Mouse (Mus musculus) limb, embryonic 13.5 days (tissue): Measurements from ENCODE around the gene Clec16a. TPM values are rescaled to one million over a fixed set of nuclear protein-coding genes. Genes with fewer than 3 reads are reported as not detected.
A peak's percentile ranks its signal among the peaks of the same experiment; 100 is the strongest.

ENCODE experiments used
- ATAC-seq: fragments of 200-750 bp; cut with Nextera tagmentation; 2 replicates; pipeline ENCODE4 v1.8.0; 2017; ENCODE audit warnings: low read depth, moderate number of reproducible peaks, moderate TSS enrichment; ENCODE audit not compliant: low FRiP score
- H3K27ac ChIP-seq: fragments of 300-500 bp; sonication (generic); 2 replicates; pipeline ENCODE4 v1.5.1; 2015; ENCODE audit warnings: inconsistent platforms, mild to moderate bottlenecking, moderate library complexity
- H3K27me3 ChIP-seq: fragments of 300-500 bp; sonication (generic); 2 replicates; pipeline ENCODE4 v1.6.1; 2015; ENCODE audit warnings: mild to moderate bottlenecking, inconsistent platforms
- H3K36me3 ChIP-seq: fragments of 300-500 bp; sonication (generic); 2 replicates; pipeline ENCODE4 v1.6.1; 2015; ENCODE audit warnings: inconsistent platforms, mild to moderate bottlenecking, moderate library complexity
- H3K4me1 ChIP-seq: fragments of 300-500 bp; sonication (generic); 2 replicates; pipeline ENCODE4 v1.6.1; 2015; ENCODE audit warnings: inconsistent platforms
- H3K4me2 ChIP-seq: fragments of 300-500 bp; sonication (generic); replicated peaks from 2 replicates; pipeline ENCODE4 v1.6.1; 2015; ENCODE audit warnings: inconsistent platforms, mild to moderate bottlenecking, moderate library complexity
- H3K4me3 ChIP-seq: fragments of 300-500 bp; sonication (generic); 2 replicates; pipeline ENCODE4 v1.5.1; 2015; ENCODE audit warnings: moderate library complexity, mild to moderate bottlenecking, inconsistent platforms
- H3K9ac ChIP-seq: fragments of 300-500 bp; sonication (generic); 2 replicates; pipeline ENCODE4 v1.6.1; 2015; ENCODE audit warnings: mild to moderate bottlenecking, inconsistent platforms
- H3K9me3 ChIP-seq: fragments of 300-500 bp; sonication (generic); 2 replicates; pipeline ENCODE4 v1.6.1; 2016; ENCODE audit warnings: inconsistent platforms
- WGBS: fragments of 180-500 bp; shearing (Covaris S2); methylation state at CpG from one replicate; pipeline ENCODE4 v1.1.7; 2015; 5-methylcytosine and 5-hydroxymethylcytosine counted together
- polyA plus RNA-seq: library from polyadenylated mRNA; unstranded; fragments of >200 nt; fragmentation: Nextera tagmentation; extraction: Ambion mirVana; gene quantifications from 2 replicates; pipeline ENCODE4 v1.2.1, GENCODE M21; 2015

Gene Clec16a
- polyA plus RNA-seq, 1 experiment from 2014 or later = 42.1 TPM

DNA sequence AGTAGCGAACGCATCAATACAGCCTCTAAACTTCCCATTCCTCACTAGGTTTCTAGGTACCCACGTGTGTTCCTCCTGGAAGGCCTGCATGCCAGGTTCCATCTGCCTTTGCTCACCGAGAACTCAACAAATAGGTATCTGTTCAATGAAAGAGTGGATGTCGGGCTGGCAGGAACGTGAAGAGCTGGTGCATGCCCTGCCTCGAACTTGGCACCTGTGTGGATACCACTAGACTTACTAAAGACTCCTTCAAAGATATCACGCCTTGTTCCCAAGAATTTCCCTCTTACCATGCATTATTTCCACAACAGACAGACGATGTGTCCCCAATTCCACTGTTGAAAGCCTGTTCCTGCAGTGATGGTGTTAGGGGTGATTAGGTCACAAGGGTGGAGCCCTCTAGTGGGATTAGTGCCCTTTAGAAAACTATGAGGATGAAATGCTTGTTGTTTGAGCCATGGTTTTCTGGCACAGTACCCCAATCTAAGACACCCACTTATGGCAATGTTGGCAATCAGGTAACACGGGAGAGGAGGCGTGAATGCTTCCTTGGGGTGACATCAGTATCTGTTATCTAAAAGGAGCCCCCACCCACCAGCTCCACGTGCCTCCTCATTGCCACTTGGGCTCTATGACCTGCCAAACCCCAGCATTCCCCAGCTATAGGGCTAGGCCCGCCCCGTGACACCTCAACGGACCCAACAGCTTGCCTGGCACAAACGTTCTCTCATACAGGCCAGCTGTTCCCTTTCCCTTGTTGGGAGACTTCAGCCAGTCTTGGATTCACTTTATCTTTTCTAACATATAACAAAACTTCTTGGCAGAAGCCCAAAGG lies 4.2 kb upstream of the Clec16a start:
- peak overlapping the region; percentile 94 for H3K9ac ChIP-seq
- peak overlapping the region; percentile 93 for H3K4me3 ChIP-seq
- 67% methylated on average over 16 of the region's 16 CpGs for WGBS
- peak overlapping the region; percentile 95 for H3K4me2 ChIP-seq
- ATAC-seq = no peak
- H3K9me3 ChIP-seq = no peaks in the 10 kb centered on the region
- H3K27ac ChIP-seq = peak overlapping the region; percentile 48
- H3K36me3 ChIP-seq = peaks cover 10% of the 10 kb centered on the region
- no peaks in the 10 kb centered on the region for H3K27me3 ChIP-seq
- peaks cover 54% of the 10 kb centered on the region for H3K4me1 ChIP-seq

DNA sequence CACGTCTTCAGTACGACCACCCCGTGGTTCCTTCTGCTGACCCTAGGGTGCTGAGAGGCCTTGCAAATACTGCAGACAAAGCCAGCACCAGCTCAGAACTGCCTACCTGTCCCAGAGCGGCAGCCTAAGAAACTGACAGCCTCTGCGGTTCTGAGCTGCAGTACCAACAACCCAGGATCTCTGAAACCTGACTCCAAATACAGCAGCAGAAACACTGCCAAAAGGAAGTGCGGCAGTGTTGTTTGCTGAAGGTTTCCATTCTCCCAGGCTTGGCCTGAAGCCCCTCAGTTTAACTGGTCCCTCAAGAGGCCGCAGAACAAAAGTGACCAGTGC lies 3.6 kb upstream of the Clec16a start:
- 27% methylated on average over 7 of the region's 7 CpGs for WGBS
- Histone ChIP-seq H3K4me3 (peak overlapping the region; percentile 93), H3K9me3 (no peaks in the 10 kb centered on the region), H3K27me3 (no peaks in the 10 kb centered on the region), H3K4me2 (peak overlapping the region; percentile 95), H3K27ac (peak overlapping the region; percentile 48), H3K4me1 (peaks cover 59% of the 10 kb centered on the region), H3K36me3 (peaks cover 7% of the 10 kb centered on the region; the same call in 1 of the 2 replicates), H3K9ac (peak overlapping the region; percentile 94)
- no peak for ATAC-seq

DNA sequence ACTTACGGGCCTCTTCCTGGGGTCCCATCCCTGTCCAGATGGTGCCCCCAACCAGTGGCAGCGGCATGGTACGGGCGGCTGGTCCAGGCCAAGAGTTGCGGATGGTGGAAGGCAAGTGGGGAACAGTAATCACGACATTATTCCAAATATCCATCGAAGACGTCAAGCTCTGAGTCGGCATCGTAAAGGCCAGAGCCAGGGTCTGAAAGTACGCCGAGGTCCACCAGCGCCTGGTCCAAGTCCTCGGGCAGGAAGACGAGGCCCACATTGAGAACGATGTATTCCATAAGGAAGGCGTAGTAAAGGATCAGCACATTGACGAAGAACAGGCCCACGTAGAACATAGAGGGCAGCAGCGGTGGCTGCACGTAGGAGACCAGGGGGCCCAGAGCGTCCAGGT lies 2.9 kb upstream of the Clec16a start:
- H3K4me1 ChIP-seq = peaks cover 64% of the 10 kb centered on the region
- H3K9ac ChIP-seq = peak overlapping the region; percentile 94
- H3K36me3 ChIP-seq = peaks cover 3% of the 10 kb centered on the region; the same call in 1 of the 2 replicates
- H3K4me3 ChIP-seq = peak overlapping the region; percentile 93
- H3K4me2 ChIP-seq = peak overlapping the region; percentile 95
- WGBS = 2% methylated on average over 22 of the region's 22 CpGs
- peak overlapping the region; percentile 91 for H3K27ac ChIP-seq
- H3K9me3 ChIP-seq = no peaks in the 10 kb centered on the region
- no peak for ATAC-seq
- H3K27me3 ChIP-seq = no peaks in the 10 kb centered on the region

GRCm38 (mm10) chr16:10542698-10543365 lies 2.3 kb upstream of the Clec16a start, which contains the start of gene Dexi:
Gene Dexi (minus strand): TSS chr16:10543054.
- no peaks in the 10 kb centered on the region for H3K9me3 ChIP-seq
- H3K9ac ChIP-seq = peak within 1 kb of the TSS; percentile 94
- peaks cover 58% of the 10 kb centered on the region for H3K4me1 ChIP-seq
- peak; percentile 94 for ATAC-seq
- peak within 1 kb of the TSS; percentile 95 for H3K4me2 ChIP-seq
- no peaks in the 10 kb centered on the region for H3K27me3 ChIP-seq
- peak within 1 kb of the TSS; percentile 91 for H3K27ac ChIP-seq
- under 1% methylated on average over 58 of the region's 61 CpGs for WGBS
- H3K4me3 ChIP-seq = peak within 1 kb of the TSS; percentile 93
- H3K36me3 ChIP-seq = no peaks in the 10 kb centered on the region

DNA sequence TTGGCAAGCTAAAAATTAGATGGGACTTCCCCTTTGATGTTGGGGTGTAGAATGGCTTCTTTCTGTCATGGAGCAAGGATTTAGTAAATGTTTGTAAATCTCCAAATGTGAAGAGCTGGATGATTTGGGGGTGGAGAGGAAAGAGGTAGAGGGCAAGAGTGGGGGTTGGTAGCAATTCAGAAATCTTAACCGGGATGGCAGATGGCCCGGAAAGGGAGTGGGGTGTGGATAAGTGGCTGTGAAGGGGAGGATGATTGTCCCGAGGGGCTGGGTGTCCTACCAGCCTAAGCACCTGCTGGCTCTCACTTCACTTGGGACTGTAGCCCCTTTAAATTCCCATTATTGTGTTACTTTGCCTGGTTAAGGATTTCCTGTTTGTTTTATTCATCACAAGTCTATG lies 1.7 kb downstream of the Clec16a start:
- no peaks in the 10 kb centered on the region for H3K27me3 ChIP-seq
- H3K9ac ChIP-seq = peak overlapping the region; percentile 85; the same call in 1 of the 2 replicates

DNA sequence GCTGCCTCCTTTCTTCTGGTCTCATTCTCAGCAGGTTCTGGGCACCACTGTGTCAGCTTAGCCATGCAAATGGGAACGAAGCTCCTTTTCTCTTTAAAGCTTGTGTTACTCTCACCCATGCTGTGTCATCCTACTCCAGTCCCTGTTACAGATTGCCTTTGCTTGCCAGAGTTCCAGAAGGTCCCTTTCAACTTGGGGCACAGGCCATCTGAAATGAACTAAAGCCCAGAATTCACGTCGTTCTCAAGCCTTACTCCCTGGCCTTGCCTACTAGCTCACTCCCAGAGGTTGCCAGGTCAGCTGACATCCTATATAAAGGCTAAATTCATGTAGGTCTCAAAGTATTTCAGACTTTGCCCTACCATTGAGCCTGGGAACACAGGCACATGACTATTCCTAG lies 3.8 kb downstream of the Clec16a start:
- Histone ChIP-seq H3K36me3 (no peaks in the 10 kb centered on the region; the same call in 1 of the 2 replicates), H3K4me1 (peaks cover 17% of the 10 kb centered on the region), H3K27me3 (no peaks in the 10 kb centered on the region), H3K27ac (no peak overlapping the region), H3K4me2 (no peak overlapping the region), H3K4me3 (no peak overlapping the region), H3K9ac (no peak overlapping the region), H3K9me3 (no peaks in the 10 kb centered on the region)
- no peak for ATAC-seq
- 70% methylated on average over 3 of the region's 3 CpGs for WGBS

More for the DNA sequence above, 1.7 kb downstream of the Clec16a start:
- no peak for ATAC-seq
- Histone ChIP-seq H3K36me3 (no peaks in the 10 kb centered on the region; the same call in 1 of the 2 replicates), H3K4me2 (peak overlapping the region; percentile 86; the same call in 1 of the 2 replicates), H3K4me1 (peaks cover 20% of the 10 kb centered on the region), H3K27ac (no peak overlapping the region), H3K4me3 (no peak overlapping the region), H3K9me3 (no peaks in the 10 kb centered on the region)
- WGBS = 63% methylated on average over 3 of the region's 3 CpGs

DNA sequence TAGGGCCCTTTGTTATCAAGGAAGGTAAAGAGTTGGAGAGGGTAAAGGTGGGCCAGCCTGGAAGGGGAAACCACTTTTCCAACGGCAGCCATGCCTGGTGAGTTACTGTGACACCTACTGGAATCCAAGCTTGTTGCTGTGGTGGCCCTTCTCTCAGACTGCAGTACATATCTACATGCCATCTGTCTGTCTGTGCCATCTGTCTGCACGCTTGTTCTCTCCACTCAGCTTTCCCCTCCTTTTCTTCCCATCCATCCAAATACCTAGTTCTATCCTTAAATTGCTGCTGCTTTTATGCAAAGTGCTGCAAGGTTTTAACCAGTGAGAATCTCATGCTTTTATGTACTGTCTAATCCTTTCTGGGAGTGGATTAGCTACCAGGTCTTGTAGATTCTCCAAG lies 4.5 kb downstream of the Clec16a start:
- H3K27me3 ChIP-seq = no peaks in the 10 kb centered on the region
- WGBS = 79% methylated on average over 2 of the region's 2 CpGs
- no peaks in the 10 kb centered on the region for H3K9me3 ChIP-seq
- no peaks in the 10 kb centered on the region; the same call in 1 of the 2 replicates for H3K36me3 ChIP-seq
- H3K4me3 ChIP-seq = no peak overlapping the region
- no peak overlapping the region for H3K4me2 ChIP-seq
- H3K4me1 ChIP-seq = peaks cover 17% of the 10 kb centered on the region
- no peak for ATAC-seq
- no peak overlapping the region for H3K27ac ChIP-seq
- no peak overlapping the region; the same call in 1 of the 2 replicates for H3K9ac ChIP-seq

DNA sequence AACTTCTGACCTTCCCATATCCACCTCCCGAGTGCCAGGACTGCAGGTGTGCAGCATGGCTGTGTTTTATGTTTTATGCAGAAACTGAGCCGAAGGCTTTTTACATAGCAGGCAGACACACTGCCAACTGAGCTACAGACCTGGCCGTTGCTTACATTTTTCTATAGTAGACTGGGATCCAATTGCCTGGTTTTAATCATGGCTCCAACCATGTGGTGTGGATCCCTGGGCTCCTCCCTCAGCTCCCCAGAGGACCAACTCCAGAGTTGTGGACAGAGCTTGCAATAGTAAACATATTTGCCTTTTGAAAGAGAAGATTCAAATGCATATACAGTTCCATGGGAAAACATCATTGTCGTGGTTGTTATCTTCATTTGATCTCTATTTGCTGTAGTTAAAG lies 6.5 kb downstream of the Clec16a start:
- ATAC-seq = no peak
- 61% methylated on average over 4 of the region's 4 CpGs for WGBS
- Histone ChIP-seq H3K27me3 (no peaks in the 10 kb centered on the region), H3K4me3 (no peak overlapping the region), H3K27ac (no peak overlapping the region), H3K4me1 (peaks cover 5% of the 10 kb centered on the region), H3K4me2 (no peak overlapping the region), H3K9ac (no peak overlapping the region), H3K36me3 (no peaks in the 10 kb centered on the region; the same call in 1 of the 2 replicates), H3K9me3 (no peaks in the 10 kb centered on the region)

GRCm38 (mm10) chr16:10553858-10554257 lies 8.7 kb downstream of the Clec16a start:
- ATAC-seq = no peak
- Histone ChIP-seq H3K9ac (no peak overlapping the region), H3K36me3 (no peaks in the 10 kb centered on the region; the same call in 1 of the 2 replicates), H3K4me2 (no peak overlapping the region), H3K27me3 (no peaks in the 10 kb centered on the region), H3K4me1 (no peaks in the 10 kb centered on the region), H3K4me3 (no peak overlapping the region), H3K27ac (no peak overlapping the region), H3K9me3 (no peaks in the 10 kb centered on the region)
- 88% methylated on average over 2 of the region's 2 CpGs for WGBS

GRCm38 (mm10) chr16:10559991-10560390 lies 14.9 kb downstream of the Clec16a start:
- WGBS = 91% methylated on average over 8 of the region's 8 CpGs
- peaks cover 38% of the 10 kb centered on the region for H3K36me3 ChIP-seq
- ATAC-seq = no peak

DNA sequence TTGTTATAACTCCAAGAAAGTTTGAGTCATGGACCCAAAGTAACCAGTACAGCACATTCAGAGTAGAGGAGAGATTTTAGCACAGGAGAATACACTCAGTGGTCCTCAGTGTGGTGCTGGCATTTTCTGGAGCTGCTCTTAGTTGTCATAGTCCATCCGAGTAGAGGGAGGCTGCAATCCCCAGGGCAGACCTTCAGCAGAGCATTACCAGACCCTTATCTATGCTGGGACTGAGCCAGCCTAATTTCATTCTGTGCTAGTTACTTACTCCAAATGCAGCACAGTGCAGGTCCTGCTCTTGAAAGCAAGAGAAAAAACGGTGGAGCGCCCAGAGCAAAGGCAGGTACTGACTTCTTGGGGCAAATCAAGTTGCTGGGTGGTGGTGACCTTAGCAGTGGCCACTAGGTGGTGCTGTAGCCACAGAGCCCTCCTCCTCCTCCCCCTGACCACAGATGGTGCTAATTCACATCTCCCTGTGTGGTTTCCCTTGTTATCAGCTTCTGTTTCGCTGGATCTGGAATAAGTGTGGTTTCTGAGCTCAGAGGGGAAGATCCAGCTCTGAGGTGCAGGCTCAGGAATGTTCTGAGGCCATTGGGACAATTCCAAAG lies 20.2 kb downstream of the Clec16a start:
- Histone ChIP-seq H3K4me3 (no peak overlapping the region), H3K4me1 (0 out of 2 replicates have a peak, but pooled peaks cover 4% of the 10 kb centered on the region), H3K36me3 (peaks cover 45% of the 10 kb centered on the region), H3K27me3 (no peaks in the 10 kb centered on the region), H3K9me3 (no peaks in the 10 kb centered on the region), H3K4me2 (no peak overlapping the region), H3K9ac (no peak overlapping the region), H3K27ac (no peak overlapping the region)
- 37% methylated on average over 4 of the region's 4 CpGs for WGBS
- ATAC-seq = peak; percentile 79

More at GRCm38 (mm10) chr16:10559991-10560390, 14.9 kb downstream of the Clec16a start:
- no peaks in the 10 kb centered on the region for H3K9me3 ChIP-seq
- no peak overlapping the region for H3K9ac ChIP-seq
- H3K27me3 ChIP-seq = no peaks in the 10 kb centered on the region
- no peak overlapping the region for H3K4me3 ChIP-seq
- no peaks in the 10 kb centered on the region for H3K4me1 ChIP-seq
- H3K27ac ChIP-seq = no peak overlapping the region
- no peak overlapping the region for H3K4me2 ChIP-seq

- 92% methylated on average over 4 of the region's 4 CpGs for WGBS
Measured at GRCm38 (mm10) chr16:10567153-10567552, 22.0 kb downstream of the Clec16a start.

More at GRCm38 (mm10) chr16:10567153-10567552, 22.0 kb downstream of the Clec16a start:
- Histone ChIP-seq H3K27ac (no peak overlapping the region), H3K4me2 (no peak overlapping the region), H3K9me3 (no peaks in the 10 kb centered on the region), H3K4me3 (no peak overlapping the region), H3K36me3 (peaks cover 42% of the 10 kb centered on the region), H3K4me1 (0 out of 2 replicates have a peak, but pooled peaks cover 4% of the 10 kb centered on the region), H3K27me3 (no peaks in the 10 kb centered on the region), H3K9ac (no peak overlapping the region)
- no peak for ATAC-seq
